Mouse (Mus musculus): ENCODE measurements around the gene Marf1. TPM values are rescaled to one million over a fixed set of nuclear protein-coding genes. Genes with fewer than 3 reads are reported as not detected.

Gene Marf1
- polyA plus RNA-seq, 1 experiment from 2014 or later = 11.1 TPM

DNA sequence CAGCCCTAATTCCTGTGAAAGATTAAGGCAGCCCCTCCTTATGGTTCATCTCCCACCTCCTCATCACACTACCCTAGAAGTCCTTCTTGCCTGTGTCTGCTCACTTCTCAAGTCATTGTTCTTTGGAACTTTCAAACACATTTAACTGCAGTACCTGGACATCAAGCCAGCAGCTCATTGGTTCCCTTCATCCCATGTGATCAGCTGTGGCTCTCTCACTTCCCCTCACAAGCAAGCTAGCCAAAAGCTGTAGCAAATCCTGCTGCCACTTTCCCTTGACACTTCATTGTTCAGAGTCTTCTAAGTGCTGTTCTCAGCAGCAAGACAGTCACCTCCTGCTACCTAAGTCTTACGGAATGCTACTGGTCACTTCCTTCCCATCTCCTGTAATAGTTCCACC, 37.9 kb downstream of the Marf1 start:
- no peak overlapping the region for H3K27ac ChIP-seq (ENCODE audit: low read length)
- H3K36me3 ChIP-seq (ENCODE audit: control insufficient read depth, insufficient read depth, low read length) = peaks cover 25% of the 10 kb centered on the region
- H3K4me1 ChIP-seq (ENCODE audit: control insufficient read depth, insufficient read depth, low read length) = no peaks in the 10 kb centered on the region
- no peak overlapping the region for H3K4me2 ChIP-seq (ENCODE audit: low read depth, low read length)
- 82% methylated on average over 1 of the region's 1 CpGs for WGBS
- no peak for ATAC-seq
- no peaks in the 10 kb centered on the region for H3K27me3 ChIP-seq (replicated peaks; ENCODE audit: control insufficient read depth, insufficient read depth, low read length)
- no peaks in the 10 kb centered on the region for H3K9me3 ChIP-seq (ENCODE audit: control insufficient read depth, low read length)
- H3K4me3 ChIP-seq (ENCODE audit: low read length) = no peak overlapping the region
- H3K9ac ChIP-seq (ENCODE audit: low read depth, low read length) = no peak overlapping the region

GRCm38 (mm10) chr16:14124709-14125108, 38.4 kb downstream of the Marf1 start:
- Histone ChIP-seq H3K27ac (ENCODE audit: low read length) (no peak overlapping the region), H3K4me1 (ENCODE audit: control insufficient read depth, insufficient read depth, low read length) (no peaks in the 10 kb centered on the region), H3K9me3 (ENCODE audit: control insufficient read depth, low read length) (no peaks in the 10 kb centered on the region), H3K36me3 (ENCODE audit: control insufficient read depth, insufficient read depth, low read length) (peaks cover 26% of the 10 kb centered on the region), H3K4me3 (ENCODE audit: low read length) (no peak overlapping the region), H3K4me2 (ENCODE audit: low read depth, low read length) (no peak overlapping the region), H3K9ac (ENCODE audit: low read depth, low read length) (no peak overlapping the region), H3K27me3 (replicated peaks; ENCODE audit: control insufficient read depth, insufficient read depth, low read length) (no peaks in the 10 kb centered on the region)
- whole genome bisulfite sequencing = 99% methylated on average over 7 of the region's 7 CpGs
- no peak for ATAC-seq

DNA sequence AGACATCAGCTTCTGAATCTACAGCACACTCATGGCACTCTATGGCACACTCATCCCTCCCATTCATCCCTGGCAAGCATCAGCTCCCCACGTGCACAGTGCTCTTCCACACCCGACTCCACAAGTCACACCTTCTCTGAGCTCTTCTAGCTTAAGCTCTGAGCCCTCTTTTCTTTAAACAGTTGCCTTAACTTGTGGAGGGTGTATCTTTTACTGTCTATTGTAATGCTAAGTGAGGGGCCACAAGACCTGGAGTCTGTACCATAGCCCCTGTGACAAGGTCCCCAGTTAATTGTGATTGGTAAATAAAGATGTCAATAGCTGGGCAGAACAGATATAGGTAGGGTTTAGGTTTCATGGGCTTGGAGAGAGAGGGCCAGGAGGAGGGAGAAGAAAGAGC, 39.2 kb downstream of the Marf1 start:
- Histone ChIP-seq H3K27ac (ENCODE audit: low read length) (no peak overlapping the region), H3K36me3 (ENCODE audit: control insufficient read depth, insufficient read depth, low read length) (peaks cover 25% of the 10 kb centered on the region), H3K4me2 (ENCODE audit: low read depth, low read length) (no peak overlapping the region), H3K27me3 (replicated peaks; ENCODE audit: control insufficient read depth, insufficient read depth, low read length) (no peaks in the 10 kb centered on the region), H3K4me1 (ENCODE audit: control insufficient read depth, insufficient read depth, low read length) (no peaks in the 10 kb centered on the region), H3K9me3 (ENCODE audit: control insufficient read depth, low read length) (no peaks in the 10 kb centered on the region), H3K4me3 (ENCODE audit: low read length) (no peak overlapping the region), H3K9ac (ENCODE audit: low read depth, low read length) (no peak overlapping the region)
- no peak for ATAC-seq
- 86% methylated on average over 2 of the region's 2 CpGs for WGBS

DNA sequence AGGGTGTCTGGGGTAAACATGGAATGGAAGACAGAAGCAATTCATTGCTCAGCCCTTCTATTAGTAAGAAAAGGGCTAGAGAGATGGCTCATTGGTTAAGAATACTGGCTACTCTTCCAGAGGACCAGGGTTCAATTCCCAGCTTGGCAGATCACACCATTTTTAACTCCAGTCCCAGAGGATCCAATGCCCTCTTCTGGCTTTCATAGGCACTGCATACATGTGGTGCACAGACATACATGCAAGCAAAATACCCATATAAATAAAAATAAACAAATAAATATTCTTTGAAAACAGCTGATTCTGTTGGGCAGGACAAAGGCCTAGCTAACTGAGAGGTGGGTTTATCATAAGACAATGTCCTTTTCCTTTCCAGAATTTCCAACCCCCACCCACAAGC, 40.6 kb downstream of the Marf1 start:
- Histone ChIP-seq H3K9ac (ENCODE audit: low read depth, low read length) (no peak overlapping the region), H3K9me3 (ENCODE audit: control insufficient read depth, low read length) (no peaks in the 10 kb centered on the region), H3K4me2 (ENCODE audit: low read depth, low read length) (no peak overlapping the region), H3K27me3 (replicated peaks; ENCODE audit: control insufficient read depth, insufficient read depth, low read length) (no peaks in the 10 kb centered on the region), H3K4me3 (ENCODE audit: low read length) (no peak overlapping the region), H3K36me3 (ENCODE audit: control insufficient read depth, insufficient read depth, low read length) (peaks cover 21% of the 10 kb centered on the region), H3K4me1 (ENCODE audit: control insufficient read depth, insufficient read depth, low read length) (no peaks in the 10 kb centered on the region), H3K27ac (ENCODE audit: low read length) (no peak overlapping the region)
- no peak for ATAC-seq

DNA sequence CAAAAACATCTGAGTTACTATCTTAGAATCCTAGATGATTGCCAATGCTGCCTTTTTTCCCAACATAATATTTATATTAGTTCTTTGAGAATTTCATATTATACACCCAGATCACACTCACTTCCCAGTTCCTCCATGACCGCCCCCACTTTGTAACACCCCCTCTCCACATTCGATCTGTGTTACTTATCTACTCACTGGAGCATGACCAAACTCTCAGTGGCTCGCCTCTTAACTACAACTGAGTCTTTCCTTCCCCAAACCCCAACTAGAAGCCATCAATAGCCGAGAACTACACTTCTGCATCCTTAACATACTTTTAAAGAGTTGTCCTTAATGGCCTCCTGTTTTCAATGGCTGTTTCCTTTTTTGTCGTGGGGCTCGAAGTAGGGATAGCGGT, 41.6 kb downstream of the Marf1 start:
- no peak overlapping the region for H3K4me2 ChIP-seq (ENCODE audit: low read depth, low read length)
- H3K36me3 ChIP-seq (ENCODE audit: control insufficient read depth, insufficient read depth, low read length) = peaks cover 21% of the 10 kb centered on the region
- no peak for ATAC-seq
- H3K27ac ChIP-seq (ENCODE audit: low read length) = no peak overlapping the region
- no peak overlapping the region for H3K9ac ChIP-seq (ENCODE audit: low read depth, low read length)
- no peaks in the 10 kb centered on the region for H3K9me3 ChIP-seq (ENCODE audit: control insufficient read depth, low read length)
- H3K4me1 ChIP-seq (ENCODE audit: control insufficient read depth, insufficient read depth, low read length) = no peaks in the 10 kb centered on the region
- H3K4me3 ChIP-seq (ENCODE audit: low read length) = no peak overlapping the region
- WGBS = 98% methylated on average over 7 of the region's 7 CpGs
- no peaks in the 10 kb centered on the region for H3K27me3 ChIP-seq (replicated peaks; ENCODE audit: control insufficient read depth, insufficient read depth, low read length)

GRCm38 (mm10) chr16:14120941-14121340, 42.2 kb downstream of the Marf1 start:
- H3K4me1 ChIP-seq (ENCODE audit: control insufficient read depth, insufficient read depth, low read length) = no peaks in the 10 kb centered on the region
- no peaks in the 10 kb centered on the region for H3K27me3 ChIP-seq (replicated peaks; ENCODE audit: control insufficient read depth, insufficient read depth, low read length)
- H3K36me3 ChIP-seq (ENCODE audit: control insufficient read depth, insufficient read depth, low read length) = peaks cover 21% of the 10 kb centered on the region
- no peak overlapping the region for H3K4me2 ChIP-seq (ENCODE audit: low read depth, low read length)
- no peak overlapping the region for H3K27ac ChIP-seq (ENCODE audit: low read length)
- no peaks in the 10 kb centered on the region for H3K9me3 ChIP-seq (ENCODE audit: control insufficient read depth, low read length)
- H3K9ac ChIP-seq (ENCODE audit: low read depth, low read length) = no peak overlapping the region
- H3K4me3 ChIP-seq (ENCODE audit: low read length) = no peak overlapping the region
- WGBS = 92% methylated on average over 5 of the region's 5 CpGs
- ATAC-seq = no peak

GRCm38 (mm10) chr16:14117299-14117698, 45.9 kb downstream of the Marf1 start:
- Histone ChIP-seq H3K9me3 (ENCODE audit: control insufficient read depth, low read length) (no peaks in the 10 kb centered on the region), H3K4me2 (ENCODE audit: low read depth, low read length) (no peak overlapping the region), H3K9ac (ENCODE audit: low read depth, low read length) (no peak overlapping the region), H3K36me3 (ENCODE audit: control insufficient read depth, insufficient read depth, low read length) (peaks cover 16% of the 10 kb centered on the region), H3K27me3 (replicated peaks; ENCODE audit: control insufficient read depth, insufficient read depth, low read length) (no peaks in the 10 kb centered on the region), H3K4me3 (ENCODE audit: low read length) (no peak overlapping the region), H3K4me1 (ENCODE audit: control insufficient read depth, insufficient read depth, low read length) (no peaks in the 10 kb centered on the region), H3K27ac (ENCODE audit: low read length) (no peak overlapping the region)
- no peak for ATAC-seq
- WGBS = 86% methylated on average over 2 of the region's 2 CpGs

GRCm38 (mm10) chr16:14112742-14113141, 50.4 kb downstream of the Marf1 start:
- H3K4me3 ChIP-seq (ENCODE audit: low read length) = no peak overlapping the region
- H3K9me3 ChIP-seq (ENCODE audit: control insufficient read depth, low read length) = no peaks in the 10 kb centered on the region
- no peaks in the 10 kb centered on the region for H3K27me3 ChIP-seq (replicated peaks; ENCODE audit: control insufficient read depth, insufficient read depth, low read length)
- H3K36me3 ChIP-seq (ENCODE audit: control insufficient read depth, insufficient read depth, low read length) = peaks cover 16% of the 10 kb centered on the region
- 92% methylated on average over 3 of the region's 3 CpGs for WGBS
- H3K4me1 ChIP-seq (ENCODE audit: control insufficient read depth, insufficient read depth, low read length) = no peaks in the 10 kb centered on the region
- ATAC-seq = no peak
- no peak overlapping the region for H3K9ac ChIP-seq (ENCODE audit: low read depth, low read length)
- no peak overlapping the region for H3K4me2 ChIP-seq (ENCODE audit: low read depth, low read length)
- H3K27ac ChIP-seq (ENCODE audit: low read length) = no peak overlapping the region

DNA sequence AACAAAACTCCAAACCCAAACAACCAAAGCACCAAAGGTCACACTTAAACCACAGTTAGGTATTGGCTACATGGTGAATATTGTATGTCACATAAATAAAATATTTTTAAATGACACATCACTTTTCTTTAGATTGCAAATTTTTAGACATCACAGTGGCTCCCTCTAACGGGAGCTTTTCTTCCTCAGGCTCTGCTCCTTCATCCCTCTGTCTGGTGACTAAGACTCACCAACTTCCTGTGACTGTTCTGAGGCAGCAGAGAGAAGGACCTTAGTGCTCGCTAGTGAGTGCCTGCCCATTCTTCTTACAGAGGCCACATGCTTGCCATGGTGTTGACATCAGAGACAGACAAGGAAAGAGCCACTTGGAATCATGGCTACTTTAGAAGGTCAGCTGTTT, 51.0 kb downstream of the Marf1 start:
- H3K9me3 ChIP-seq (ENCODE audit: control insufficient read depth, low read length) = no peaks in the 10 kb centered on the region
- WGBS = 75% methylated on average over 2 of the region's 2 CpGs
- H3K27ac ChIP-seq (ENCODE audit: low read length) = no peak overlapping the region
- H3K9ac ChIP-seq (ENCODE audit: low read depth, low read length) = no peak overlapping the region
- no peaks in the 10 kb centered on the region for H3K4me1 ChIP-seq (ENCODE audit: control insufficient read depth, insufficient read depth, low read length)
- no peak overlapping the region for H3K4me3 ChIP-seq (ENCODE audit: low read length)
- no peak overlapping the region for H3K4me2 ChIP-seq (ENCODE audit: low read depth, low read length)
- no peaks in the 10 kb centered on the region for H3K27me3 ChIP-seq (replicated peaks; ENCODE audit: control insufficient read depth, insufficient read depth, low read length)
- peaks cover 16% of the 10 kb centered on the region for H3K36me3 ChIP-seq (ENCODE audit: control insufficient read depth, insufficient read depth, low read length)
- ATAC-seq = no peak

DNA sequence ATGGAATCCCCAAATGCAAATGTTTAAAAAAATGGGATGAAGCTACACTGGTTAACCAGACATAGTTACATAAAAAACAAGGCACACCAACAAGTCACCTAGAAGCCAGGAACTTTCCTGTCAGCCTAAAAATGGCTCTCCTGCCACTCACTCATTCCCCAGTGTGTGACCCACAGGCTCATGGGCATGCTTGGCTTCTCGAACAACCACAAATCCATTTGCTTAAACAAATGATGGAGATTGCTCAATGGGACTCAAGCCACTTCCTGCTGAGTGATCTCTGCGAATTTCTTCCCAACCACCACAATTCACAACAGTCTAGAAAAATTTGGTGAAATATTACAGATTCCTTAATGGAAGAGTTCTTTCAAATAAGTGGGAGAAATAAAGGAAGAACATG, 52.2 kb downstream of the Marf1 start:
- Histone ChIP-seq H3K4me1 (ENCODE audit: control insufficient read depth, insufficient read depth, low read length) (no peaks in the 10 kb centered on the region), H3K27me3 (replicated peaks; ENCODE audit: control insufficient read depth, insufficient read depth, low read length) (no peaks in the 10 kb centered on the region), H3K27ac (ENCODE audit: low read length) (no peak overlapping the region), H3K4me2 (ENCODE audit: low read depth, low read length) (no peak overlapping the region), H3K4me3 (ENCODE audit: low read length) (no peak overlapping the region), H3K36me3 (ENCODE audit: control insufficient read depth, insufficient read depth, low read length) (peaks cover 16% of the 10 kb centered on the region), H3K9ac (ENCODE audit: low read depth, low read length) (no peak overlapping the region), H3K9me3 (ENCODE audit: control insufficient read depth, low read length) (no peaks in the 10 kb centered on the region)
- ATAC-seq = no peak
- WGBS = 73% methylated on average over 2 of the region's 2 CpGs

All from intestine, embryonic 16.5 days (tissue).